Mouse (Mus musculus) mesoderm, embryonic 11.5 days (tissue): ENCODE measurements around the gene Nfasc.

Experiments used
- DNase-seq: peaks from one replicate; pipeline ENCODE4 v3.0.0-alpha.2; 2012; ENCODE audit warnings: low read depth, low spot score

Gene Nfasc

GRCm38 (mm10) chr1:132733873-132734447, 7.6 kb downstream of the Nfasc start:
- peak; percentile 61 for DNase-seq

GRCm38 (mm10) chr1:132732307-132732706, 9.3 kb downstream of the Nfasc start:
- DNase-seq, result no peak

GRCm38 (mm10) chr1:132727548-132727947, 14.0 kb downstream of the Nfasc start:
- no peak for DNase-seq

GRCm38 (mm10) chr1:132722362-132722761, 19.2 kb downstream of the Nfasc start:
- DNase-seq, result no peak

- DNase-seq, result no peak
Observed at GRCm38 (mm10) chr1:132721266-132721665, 20.3 kb downstream of the Nfasc start.

GRCm38 (mm10) chr1:132718225-132718624, 23.4 kb downstream of the Nfasc start:
- peak; percentile 39 for DNase-seq

GRCm38 (mm10) chr1:132715044-132715443, 26.6 kb downstream of the Nfasc start:
- no peak for DNase-seq

GRCm38 (mm10) chr1:132709419-132709818, 32.2 kb downstream of the Nfasc start:
- DNase-seq, result no peak

GRCm38 (mm10) chr1:132707301-132707700, 34.3 kb downstream of the Nfasc start:
- no peak for DNase-seq

- DNase-seq, result no peak
Observed at GRCm38 (mm10) chr1:132703467-132703866, 38.1 kb downstream of the Nfasc start.

GRCm38 (mm10) chr1:132696926-132697325, 44.7 kb downstream of the Nfasc start:
- DNase-seq, result no peak

GRCm38 (mm10) chr1:132696232-132696631, 45.4 kb downstream of the Nfasc start:
- peak; percentile 58 for DNase-seq

- DNase-seq, result peak; percentile 64
Observed at GRCm38 (mm10) chr1:132694007-132694406, 47.6 kb downstream of the Nfasc start.

- DNase-seq, result peak; percentile 30
Observed at GRCm38 (mm10) chr1:132689181-132689580, 52.4 kb downstream of the Nfasc start.

- no peak for DNase-seq
Observed at GRCm38 (mm10) chr1:132678935-132679334, 62.7 kb downstream of the Nfasc start.

- DNase-seq, result no peak
Observed at GRCm38 (mm10) chr1:132678076-132678475, 63.5 kb downstream of the Nfasc start.

- DNase-seq, result no peak
Observed at GRCm38 (mm10) chr1:132672704-132673103, 68.9 kb downstream of the Nfasc start.

GRCm38 (mm10) chr1:132669200-132669599, 72.4 kb downstream of the Nfasc start:
- DNase-seq, result no peak

- DNase-seq, result peak; percentile 47
Observed at GRCm38 (mm10) chr1:132660354-132660753, 81.2 kb downstream of the Nfasc start.

- no peak for DNase-seq
Observed at GRCm38 (mm10) chr1:132659604-132660003, 82.0 kb downstream of the Nfasc start.

- DNase-seq, result no peak
Observed at GRCm38 (mm10) chr1:132655611-132656010, 86.0 kb downstream of the Nfasc start.

- DNase-seq, result no peak
Observed at GRCm38 (mm10) chr1:132654769-132655168, 86.8 kb downstream of the Nfasc start.

- DNase-seq, result no peak
Observed at GRCm38 (mm10) chr1:132653841-132654457, 87.6 kb downstream of the Nfasc start.

- DNase-seq, result no peak
Observed at GRCm38 (mm10) chr1:132653161-132653560, 88.4 kb downstream of the Nfasc start.
